Mouse (Mus musculus) urinary bladder, adult 2 months (tissue): Measurements from ENCODE around the gene Alkbh4. TPM values are rescaled to one million over a fixed set of nuclear protein-coding genes. Genes with fewer than 3 reads are reported as not detected.
"Not testable (repeated sequence)": the region's sequence is repeated elsewhere in the genome, so short reads cannot be mapped to it uniquely, and the experiment has no call there.

Experiments used
- DNase-seq: peaks from one replicate; pipeline ENCODE4 v3.0.0; 2022; ENCODE audit warnings: low spot score
- polyA plus RNA-seq: library from polyadenylated mRNA; depleted of rRNA; stranded (reverse); fragments of >200 nt; gene quantifications from 2 replicates; pipeline ENCODE4 v1.2.3, GENCODE M21; 2012; rRNA removed

Alkbh4 gene
- 11.2 and 11.3 TPM in 2 replicates for polyA plus RNA-seq

- DNase-seq = peak; percentile 87
Observed at GRCm38 (mm10) chr5:136135571-136136291, at the start of gene Alkbh4, which contains the start of gene Lrwd1. TSS of gene Alkbh4 (plus strand) at chr5:136136146. TSS of gene Lrwd1 (minus strand) at chr5:136136074.

GRCm38 (mm10) chr5:136086290-136086689 lies 49.7 kb upstream of the Alkbh4 start:
- no peak for DNase-seq

GRCm38 (mm10) chr5:136088821-136089575 lies 46.9 kb upstream of the Alkbh4 start:
- no peak for DNase-seq

GRCm38 (mm10) chr5:136091927-136092326 lies 44.0 kb upstream of the Alkbh4 start:
- DNase-seq = no peak

- DNase-seq = no peak
Observed at GRCm38 (mm10) chr5:136094249-136095010, 41.5 kb upstream of the Alkbh4 start.

- no peak for DNase-seq
Observed at GRCm38 (mm10) chr5:136095089-136095488, 40.9 kb upstream of the Alkbh4 start.

GRCm38 (mm10) chr5:136098536-136098935 lies 37.4 kb upstream of the Alkbh4 start:
- DNase-seq = no peak

- DNase-seq = peak; percentile 54
Observed at GRCm38 (mm10) chr5:136102099-136102820, 33.7 kb upstream of the Alkbh4 start.

- no peak for DNase-seq
Observed at GRCm38 (mm10) chr5:136104511-136104910, 31.4 kb upstream of the Alkbh4 start.

GRCm38 (mm10) chr5:136108486-136108885 lies 27.5 kb upstream of the Alkbh4 start:
- DNase-seq = no peak

- no peak for DNase-seq
Observed at GRCm38 (mm10) chr5:136109042-136109441, 26.9 kb upstream of the Alkbh4 start.

- not testable (repeated sequence) for DNase-seq
Observed at GRCm38 (mm10) chr5:136113546-136113945, 22.4 kb upstream of the Alkbh4 start.

- DNase-seq = peak; percentile 94
Observed at GRCm38 (mm10) chr5:136115891-136116783, 19.8 kb upstream of the Alkbh4 start, which contains the start of gene Polr2j. TSS of gene Polr2j (plus strand) at chr5:136116631.

- DNase-seq = no peak
Observed at GRCm38 (mm10) chr5:136116784-136117112, 19.2 kb upstream of the Alkbh4 start.

GRCm38 (mm10) chr5:136122165-136122564 lies 13.8 kb upstream of the Alkbh4 start:
- no peak for DNase-seq

- no peak for DNase-seq
Observed at GRCm38 (mm10) chr5:136136292-136136990, 495 bp downstream of the Alkbh4 start.

- DNase-seq = no peak
Observed at GRCm38 (mm10) chr5:136137658-136138274, 1.8 kb downstream of the Alkbh4 start.

GRCm38 (mm10) chr5:136139393-136139792 lies 3.4 kb downstream of the Alkbh4 start:
- no peak for DNase-seq

- no peak for DNase-seq
Observed at GRCm38 (mm10) chr5:136140057-136140482, 4.1 kb downstream of the Alkbh4 start.
